Mouse (Mus musculus) lung, adult 2 months (tissue): ENCODE results near the gene Prpf40b.

Experiments
- CTCF ChIP-seq: fragments of 200-500 bp; IDR thresholded peaks from 2 replicates; pipeline ENCODE4 v1.5.1; 2011; ENCODE audit warnings: mild to moderate bottlenecking, low read length, control low read depth; ENCODE audit not compliant: insufficient read depth
- POLR2A ChIP-seq: fragments of 200-500 bp; IDR thresholded peaks from 2 replicates; pipeline ENCODE4 v1.6.1; 2011; ENCODE audit warnings: low read depth, mild to moderate bottlenecking, control low read depth, low read length, borderline replicate concordance; ENCODE audit errors: extremely low read depth

GRCm38 (mm10) chr15:99335801-99336320 is 41.0 kb downstream of the Prpf40b start:
- TF ChIP-seq CTCF: no peak
- TF ChIP-seq POLR2A: no peak
